Mouse (Mus musculus) kidney, postnatal 4 days (tissue): Measurements from ENCODE around the gene Cyp2c37.
"Not testable (repeated sequence)": the region's sequence is repeated elsewhere in the genome, so short reads cannot be mapped to it uniquely, and the experiment has no call there.

Experiments used
- DNase-seq, 2 experiments: peaks; one replicate each; pipeline ENCODE4 v3.0.0; 2021; ENCODE audit warnings: mixed read lengths in 2 of 2

Gene Cyp2c37

GRCm38 (mm10) chr19:39992140-39992539, at the start of gene Cyp2c37:
Gene Cyp2c37, plus strand, starts transcription at chr19:39992424.
- not testable (repeated sequence) for DNase-seq

GRCm38 (mm10) chr19:39960861-39961260, 31.4 kb upstream of the Cyp2c37 start:
- not testable (repeated sequence) for DNase-seq

- DNase-seq: not testable (repeated sequence)
Observed at GRCm38 (mm10) chr19:39971096-39971495, 21.1 kb upstream of the Cyp2c37 start.

GRCm38 (mm10) chr19:39989471-39989870, 2.8 kb upstream of the Cyp2c37 start:
- no peak for DNase-seq
